Mouse (Mus musculus) macrophage (primary cell): Measurements from ENCODE around the gene Miga1. TPM values are rescaled to one million over a fixed set of nuclear protein-coding genes. Genes with fewer than 3 reads are reported as not detected.
A peak's percentile ranks its signal among the peaks of the same experiment; 100 is the strongest.

Source experiments
- H3K27ac ChIP-seq: fragments of 350-480 bp; formaldehyde crosslinking; 2 replicates; pipeline ENCODE4 v1.9.0; 2021
- H3K36me3 ChIP-seq: fragments of 350-480 bp; formaldehyde crosslinking; 2 replicates; pipeline ENCODE4 v1.9.0; 2021; ENCODE audit errors: inconsistent target
- H3K4me3 ChIP-seq: fragments of 350-480 bp; formaldehyde crosslinking; 2 replicates; pipeline ENCODE4 v1.9.0; 2021; ENCODE audit errors: inconsistent target
- H3K79me2 ChIP-seq: fragments of 350-480 bp; formaldehyde crosslinking; 2 replicates; pipeline ENCODE4 v1.9.0; 2021; ENCODE audit errors: inconsistent target
- WGBS: methylation state at CpG from one replicate; pipeline ENCODE4 v1.1.7; 2026; ENCODE audit warnings: inconsistent platforms; ENCODE audit not compliant: missing documents; 5-methylcytosine and 5-hydroxymethylcytosine counted together
- polyA plus RNA-seq: library from polyadenylated mRNA; stranded (reverse); fragments of 250-400 nt; gene quantifications from 3 replicates; pipeline ENCODE4 v1.2.4, GENCODE M21; 2018; ENCODE audit warnings: inconsistent platforms
- total RNA-seq, 78 experiments: library from RNA; depleted of rRNA; stranded (reverse); fragments of 250-400 nt; gene quantifications; 1 replicate in 9 of 78; 2 replicates in 24 of 78; 3 replicates in 43 of 78; 4 replicates in 2 of 78; pipeline ENCODE4 v1.2.4; 2018; ENCODE audit warnings: inconsistent platforms in 56 of 78

Miga1 gene
- 100 to 1,000 TPM in 1 of 26 experiments, 10 to 100 TPM in 25; 21.3 to 104 (median 32.1) TPM for total RNA-seq (2018; cell fraction: chromatin; rRNA removed)
- total RNA-seq (2018; cell fraction: cytosol; rRNA removed) = 1 to 10 TPM; 2.0 to 7.4 (median 4.4) TPM
- total RNA-seq (2018; cell fraction: nucleus; rRNA removed) = 10 to 100 TPM in 24 of 26 experiments, 1 to 10 TPM in 2; 9.4 to 49.4 (median 18.4) TPM
- polyA plus RNA-seq = 3.8 to 4.6 TPM (median 4.2 TPM) in 3 replicates

- 3% methylated on average over 54 of the region's 54 CpGs for WGBS
- H3K79me2 ChIP-seq = no peaks in the 10 kb centered on the region
- peak within 1 kb of the TSS; percentile 42 for H3K4me3 ChIP-seq
- H3K36me3 ChIP-seq = no peaks in the 10 kb centered on the region
- H3K27ac ChIP-seq = no peak within 1 kb of the TSS
These were observed at the start of gene Miga1 for GRCm38 (mm10) chr3:152339862-152340557. Gene Miga1 (minus strand): TSS chr3:152340407.

DNA sequence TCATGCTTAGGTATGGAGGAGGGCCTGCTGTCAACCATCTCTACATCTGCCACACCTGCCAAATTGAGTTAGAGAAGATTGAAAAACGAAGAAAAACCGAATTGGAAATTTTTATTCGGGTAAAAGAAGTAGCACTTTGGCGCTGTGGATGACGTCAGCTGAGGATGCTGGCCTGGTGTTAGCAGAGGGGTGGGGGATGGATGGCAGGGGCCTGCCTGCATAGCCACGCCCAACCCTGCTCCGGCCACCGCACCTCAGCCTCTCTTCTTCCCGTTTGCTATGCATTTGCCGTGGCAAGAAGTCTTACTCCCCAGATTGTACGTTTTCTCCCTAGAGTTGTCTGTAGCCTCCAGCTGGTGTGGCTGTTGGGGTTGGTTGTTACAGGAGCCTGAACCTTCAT, 43.9 kb upstream of the Miga1 start:
- WGBS = 89% methylated on average over 11 of the region's 11 CpGs
- Histone ChIP-seq H3K79me2 (no peaks in the 10 kb centered on the region), H3K4me3 (no peak overlapping the region), H3K36me3 (peaks cover 65% of the 10 kb centered on the region), H3K27ac (no peak overlapping the region)

DNA sequence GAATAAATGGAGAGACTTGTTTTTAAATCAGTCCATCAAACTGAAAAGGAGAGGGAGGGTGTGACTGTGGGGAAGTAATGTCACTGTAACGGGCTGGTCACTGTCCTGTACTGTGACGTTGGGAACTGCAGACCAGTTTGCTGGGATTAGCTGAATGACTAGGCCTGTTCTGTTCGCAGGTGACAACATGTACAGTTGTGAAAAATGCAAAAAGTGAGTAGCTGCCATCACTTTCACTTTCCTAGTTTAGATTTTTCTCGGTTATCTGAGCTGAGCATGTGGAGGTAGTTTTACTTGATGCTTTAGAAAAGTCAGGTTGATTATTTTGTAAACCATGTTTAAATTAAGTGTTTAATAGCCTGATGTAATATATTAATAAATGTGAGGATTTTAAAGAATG, 35.9 kb upstream of the Miga1 start:
- H3K36me3 ChIP-seq = peaks cover 72% of the 10 kb centered on the region
- WGBS = 94% methylated on average over 4 of the region's 4 CpGs

DNA sequence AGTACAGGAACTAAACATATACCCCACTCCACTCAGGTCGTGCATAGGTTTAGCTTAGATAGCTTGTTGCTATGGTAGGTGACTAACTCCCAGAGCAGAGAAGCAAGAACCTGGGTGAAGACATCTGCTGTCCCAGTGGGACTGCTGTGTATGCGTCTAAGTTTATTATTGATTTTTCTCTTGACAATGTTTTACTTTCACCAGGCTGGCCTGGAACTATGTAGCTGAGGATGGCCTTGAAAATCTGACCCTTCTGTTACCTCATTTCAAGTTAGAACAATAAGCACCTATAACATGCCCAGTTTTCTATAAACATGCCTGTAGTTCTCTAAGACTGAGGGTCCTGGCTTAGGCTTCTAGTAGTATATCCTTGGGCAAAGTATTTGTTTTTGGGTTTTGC, 24.0 kb upstream of the Miga1 start:
- peaks cover 83% of the 10 kb centered on the region for H3K36me3 ChIP-seq
- no peak overlapping the region for H3K27ac ChIP-seq
- peaks cover 4% of the 10 kb centered on the region; the same call in 1 of the 2 replicates for H3K79me2 ChIP-seq
- no peak overlapping the region for H3K4me3 ChIP-seq
- WGBS = 94% methylated on average over 2 of the region's 2 CpGs

More for the DNA sequence above, 35.9 kb upstream of the Miga1 start:
- H3K79me2 ChIP-seq = no peaks in the 10 kb centered on the region
- H3K4me3 ChIP-seq = no peak overlapping the region
- H3K27ac ChIP-seq = no peak overlapping the region

DNA sequence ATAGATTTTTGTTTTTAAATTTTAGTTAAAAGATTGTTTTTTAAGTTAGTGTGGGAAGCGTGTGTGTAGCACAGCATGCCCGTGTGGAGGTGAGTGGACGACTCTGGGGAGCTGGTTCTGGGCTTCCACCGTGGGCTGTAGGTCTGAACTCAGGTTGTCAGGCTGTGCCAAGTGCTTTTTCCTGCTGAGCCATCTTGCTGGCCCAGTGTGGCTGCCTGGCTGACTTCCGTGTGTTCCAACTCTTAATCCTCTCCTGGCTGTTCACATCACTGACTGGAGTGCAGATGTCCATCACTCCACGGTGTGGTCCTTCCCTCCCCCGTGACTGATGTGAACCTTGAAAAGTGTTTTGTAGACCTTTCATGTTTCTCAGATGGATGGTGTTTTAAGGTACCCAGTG, 18.9 kb upstream of the Miga1 start:
- Histone ChIP-seq H3K27ac (no peak overlapping the region), H3K36me3 (peaks cover 45% of the 10 kb centered on the region), H3K79me2 (peaks cover 28% of the 10 kb centered on the region), H3K4me3 (no peak overlapping the region)
- 97% methylated on average over 7 of the region's 7 CpGs for WGBS

GRCm38 (mm10) chr3:152356751-152357150, 16.5 kb upstream of the Miga1 start:
- H3K79me2 ChIP-seq = peaks cover 50% of the 10 kb centered on the region
- H3K27ac ChIP-seq = no peak overlapping the region
- 96% methylated on average over 9 of the region's 9 CpGs for WGBS
- no peak overlapping the region for H3K4me3 ChIP-seq
- H3K36me3 ChIP-seq = peaks cover 25% of the 10 kb centered on the region; the same call in 1 of the 2 replicates

DNA sequence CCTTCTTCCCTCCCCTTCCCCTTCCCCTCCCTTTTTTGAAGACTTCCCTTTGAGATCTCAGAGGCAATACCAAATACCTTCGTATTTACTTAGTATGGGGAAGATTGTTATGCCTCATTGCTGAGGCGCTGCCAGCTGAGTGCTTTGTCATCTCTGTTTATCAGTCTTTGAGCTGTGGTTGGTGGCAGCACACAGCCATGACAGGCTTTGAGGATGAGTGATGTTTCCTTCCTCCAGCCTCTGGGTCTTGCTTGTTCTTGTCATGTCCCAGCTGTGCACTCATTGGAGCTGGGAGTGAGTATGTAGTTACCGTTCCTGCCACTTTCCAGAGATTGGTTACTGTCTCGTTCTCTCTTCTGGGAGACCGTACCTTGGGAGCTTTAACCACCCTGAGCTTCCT, 15.2 kb upstream of the Miga1 start:
- Histone ChIP-seq H3K79me2 (peaks cover 63% of the 10 kb centered on the region), H3K27ac (no peak overlapping the region), H3K36me3 (peaks cover 15% of the 10 kb centered on the region; the same call in 1 of the 2 replicates), H3K4me3 (no peak overlapping the region)
- 68% methylated on average over 4 of the region's 5 CpGs for whole genome bisulfite sequencing

- Histone ChIP-seq H3K4me3 (no peak overlapping the region), H3K27ac (no peak overlapping the region), H3K36me3 (peaks cover 3% of the 10 kb centered on the region; the same call in 1 of the 2 replicates), H3K79me2 (peaks cover 71% of the 10 kb centered on the region)
- 97% methylated on average over 10 of the region's 10 CpGs for WGBS
These were observed 13.4 kb upstream of the Miga1 start for GRCm38 (mm10) chr3:152353434-152354177.

DNA sequence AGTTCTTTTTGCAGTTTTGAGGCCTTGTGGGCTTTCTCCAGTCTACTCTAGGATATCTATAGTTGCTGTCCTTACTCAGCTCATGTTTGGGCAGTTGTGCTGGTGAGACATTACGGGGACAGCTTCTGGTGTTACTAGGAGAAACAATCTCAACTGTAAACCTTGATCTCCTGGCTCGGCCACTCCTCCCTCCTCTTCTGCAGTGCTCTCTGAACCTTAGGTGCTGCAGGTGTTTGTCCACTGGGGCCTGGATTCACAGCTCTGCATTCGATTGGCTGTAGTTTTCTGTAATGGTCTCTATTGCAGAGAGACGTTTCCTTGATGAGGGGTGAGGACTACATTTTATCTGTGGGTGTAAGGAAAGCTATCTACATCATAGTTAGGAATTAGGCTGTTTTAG, 12.1 kb upstream of the Miga1 start:
- no peak overlapping the region for H3K4me3 ChIP-seq
- H3K36me3 ChIP-seq = no peaks in the 10 kb centered on the region; the same call in 1 of the 2 replicates
- 91% methylated on average over 4 of the region's 4 CpGs for WGBS
- H3K79me2 ChIP-seq = peaks cover 71% of the 10 kb centered on the region
- H3K27ac ChIP-seq = no peak overlapping the region

GRCm38 (mm10) chr3:152350966-152351365, 10.8 kb upstream of the Miga1 start:
- peaks cover 72% of the 10 kb centered on the region for H3K79me2 ChIP-seq
- 99% methylated on average over 5 of the region's 5 CpGs for WGBS

DNA sequence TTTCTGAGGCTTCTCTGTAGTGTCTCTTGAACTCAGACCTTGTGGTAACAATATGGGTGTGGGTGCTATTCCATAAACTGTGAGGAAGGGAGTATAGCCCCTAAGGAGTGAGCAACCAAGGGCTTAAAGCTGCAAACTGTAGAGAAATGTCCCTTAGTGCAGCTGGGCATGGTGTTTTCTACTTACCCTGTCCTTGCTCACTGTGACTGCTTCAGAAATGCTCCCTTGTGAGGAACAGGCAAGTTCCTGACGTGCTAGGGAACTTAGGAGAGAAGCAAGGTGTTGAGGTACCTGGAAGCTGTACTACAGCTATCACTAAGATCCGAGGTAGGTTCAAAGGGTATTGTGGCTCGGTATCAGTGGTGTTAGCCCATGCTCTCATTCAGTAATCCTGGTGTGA, 10.2 kb upstream of the Miga1 start:
- Histone ChIP-seq H3K27ac (no peak overlapping the region), H3K36me3 (no peaks in the 10 kb centered on the region), H3K79me2 (peaks cover 72% of the 10 kb centered on the region), H3K4me3 (no peak overlapping the region)
- WGBS = 91% methylated on average over 3 of the region's 3 CpGs

More at GRCm38 (mm10) chr3:152350966-152351365, 10.8 kb upstream of the Miga1 start:
- H3K4me3 ChIP-seq = no peak overlapping the region
- no peaks in the 10 kb centered on the region for H3K36me3 ChIP-seq
- H3K27ac ChIP-seq = no peak overlapping the region

- Histone ChIP-seq H3K36me3 (no peaks in the 10 kb centered on the region), H3K27ac (no peak overlapping the region), H3K79me2 (peaks cover 66% of the 10 kb centered on the region), H3K4me3 (no peak overlapping the region)
- 89% methylated on average over 9 of the region's 10 CpGs for WGBS
These were observed 8.0 kb upstream of the Miga1 start for GRCm38 (mm10) chr3:152348011-152348830.

DNA sequence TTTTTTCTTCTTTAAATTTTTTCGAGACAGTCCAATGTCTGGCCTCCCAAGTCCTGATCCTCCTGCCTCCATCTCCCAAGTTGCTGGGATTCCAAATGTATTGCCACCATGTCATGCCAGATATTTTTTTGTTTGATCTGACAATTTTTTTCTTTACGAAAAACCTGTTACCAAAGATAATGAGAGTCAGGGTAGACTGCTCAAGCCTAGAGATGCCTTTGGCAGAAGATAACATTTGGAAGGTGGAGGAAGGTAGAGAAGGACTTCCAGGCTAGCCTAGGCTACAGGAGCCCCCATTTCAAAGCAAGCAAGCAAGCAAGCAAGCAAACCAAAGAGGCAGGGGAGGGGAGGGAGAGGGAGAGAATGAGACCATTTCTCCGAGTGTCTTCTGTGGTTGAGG, 7.0 kb upstream of the Miga1 start:
- no peaks in the 10 kb centered on the region for H3K36me3 ChIP-seq
- H3K27ac ChIP-seq = no peak overlapping the region
- H3K79me2 ChIP-seq = peaks cover 56% of the 10 kb centered on the region
- WGBS = 61% methylated on average over 3 of the region's 3 CpGs
- peak overlapping the region; percentile 64 for H3K4me3 ChIP-seq

DNA sequence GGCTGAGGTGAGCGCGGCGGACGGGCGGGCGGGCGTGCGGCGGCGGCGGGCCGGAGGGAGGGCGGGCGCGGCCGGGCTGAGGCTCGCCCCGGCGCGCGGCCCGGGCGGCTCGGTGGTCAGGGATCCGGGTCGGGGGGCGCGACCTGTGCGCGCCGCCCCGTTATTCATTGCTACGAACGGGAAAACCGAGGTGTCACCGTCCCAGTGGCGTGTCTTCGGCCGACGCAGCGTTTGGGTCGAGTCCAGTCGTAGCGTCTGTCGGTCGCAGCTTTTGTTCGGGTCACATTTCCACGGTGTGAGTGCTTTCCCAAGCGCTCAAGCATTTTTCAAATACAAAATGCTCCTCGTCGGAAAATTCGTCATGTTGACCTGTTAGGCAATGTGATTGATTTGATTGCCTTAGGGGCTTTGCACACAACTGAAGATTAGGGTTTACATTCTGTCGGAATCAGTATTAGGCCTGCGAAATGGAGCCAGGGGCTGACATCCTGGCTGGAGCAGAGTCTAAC, 6.5 kb upstream of the Miga1 start:
- H3K4me3 ChIP-seq = peak overlapping the region; percentile 64
- under 1% methylated on average over 36 of the region's 54 CpGs for WGBS

More for the DNA sequence above, 6.5 kb upstream of the Miga1 start:
- Histone ChIP-seq H3K27ac (no peak overlapping the region), H3K36me3 (no peaks in the 10 kb centered on the region), H3K79me2 (peaks cover 50% of the 10 kb centered on the region)
